In genomic region chr11:75157037-75157436, GRCm38 (mm10) we compare ENCODE assay signal across 11 mouse cellular contexts. TPM values are rescaled to one million over a fixed set of nuclear protein-coding genes. Genes with fewer than 3 reads are reported as not detected.
DNase-seq lines count a peak whose midpoint lies in the region; ATAC-seq and TF ChIP-seq lines count a peak whose summit lies in the region.
"Had no signal": no experiment of that assay in that cellular context is flagged by ENCODE, and none has a peak within 500 bp of the region (broad histone marks: within the 10 kb centered on the region; RNA-seq: fewer than 3 reads in every experiment).

No protein-coding gene starts in this region.

- H3K4me2 ChIP-seq in lung, postnatal 0 days (replicated peaks; ENCODE audit: low read depth, low read length), result no peak overlapping the region
- no peak overlapping the region for H3K4me2 ChIP-seq in hindbrain, embryonic 15.5 days
- no peak overlapping the region for H3K4me2 ChIP-seq in stomach, embryonic 14.5 days (replicated peaks; ENCODE audit: low read depth, low read length)
- H3K4me2 ChIP-seq: liver, embryonic 12.5 days; midbrain, embryonic 12.5 days had no signal

- TF ChIP-seq CTCF in gastrocnemius, adult 2 months (IDR thresholded peaks at IDR 0.05), result no peak
- TF ChIP-seq CTCF in lung, postnatal 0 days (IDR thresholded peaks at IDR 0.05), result no peak

- peak overlapping the region; percentile 92 for H3K27ac ChIP-seq in gastrocnemius, adult 2 months
- H3K27ac ChIP-seq in lung, postnatal 0 days (ENCODE audit: low read length), result 0 out of 2 replicates have a peak overlapping the region, but pooled peaks have one; percentile 35
- peak overlapping the region; percentile 25; the same call in 1 of the 2 replicates for H3K27ac ChIP-seq in hindbrain, embryonic 15.5 days (replicated peaks)
- H3K27ac ChIP-seq in stomach, embryonic 14.5 days (ENCODE audit: low read length), result peak overlapping the region; percentile 48; the same call in 1 of the 2 replicates
- H3K27ac ChIP-seq: liver, embryonic 12.5 days; midbrain, embryonic 12.5 days had no signal

- no peaks in the 10 kb centered on the region for H3K9me3 ChIP-seq in lung, postnatal 0 days (ENCODE audit: low read length)
- H3K9me3 ChIP-seq in hindbrain, embryonic 15.5 days, result no peaks in the 10 kb centered on the region
- no peaks in the 10 kb centered on the region for H3K9me3 ChIP-seq in stomach, embryonic 14.5 days (ENCODE audit: control insufficient read depth, low read depth, low read length)
- H3K9me3 ChIP-seq: liver, embryonic 12.5 days; midbrain, embryonic 12.5 days had no signal

- H3K36me3 ChIP-seq in lung, postnatal 0 days (ENCODE audit: insufficient read depth, low read length), result 0 out of 2 replicates have a peak, but pooled peaks cover 5% of the 10 kb centered on the region
- 0 out of 2 replicates have a peak, but pooled peaks cover 3% of the 10 kb centered on the region for H3K36me3 ChIP-seq in hindbrain, embryonic 15.5 days
- H3K36me3 ChIP-seq in stomach, embryonic 14.5 days (ENCODE audit: control insufficient read depth, insufficient read depth, low read length), result peaks cover 19% of the 10 kb centered on the region

- 36% methylated on average over 4 of the region's 4 CpGs for WGBS in lung, postnatal 0 days
- 57% methylated on average over 4 of the region's 4 CpGs for WGBS in hindbrain, embryonic 15.5 days
- WGBS in stomach, embryonic 14.5 days, result 48% methylated on average over 4 of the region's 4 CpGs

- intact Hi-C loops in gastrocnemius, adult 2 months (cut with DNase I), result no loop called here

- H3K4me1 ChIP-seq in lung, postnatal 0 days (ENCODE audit: insufficient read depth, low read depth, low read length), result peaks cover 15% of the 10 kb centered on the region; the same call in 1 of the 2 replicates
- no peaks in the 10 kb centered on the region for H3K4me1 ChIP-seq in hindbrain, embryonic 15.5 days (replicated peaks)
- peaks cover 50% of the 10 kb centered on the region; the same call in 1 of the 2 replicates for H3K4me1 ChIP-seq in stomach, embryonic 14.5 days (ENCODE audit: control insufficient read depth, insufficient read depth, low read length)
- H3K4me1 ChIP-seq: midbrain, embryonic 12.5 days had no signal

- no peaks in the 10 kb centered on the region for H3K27me3 ChIP-seq in lung, postnatal 0 days (replicated peaks; ENCODE audit: insufficient read depth, low read length)
- H3K27me3 ChIP-seq in hindbrain, embryonic 15.5 days, result no peaks in the 10 kb centered on the region
- no peaks in the 10 kb centered on the region for H3K27me3 ChIP-seq in stomach, embryonic 14.5 days (ENCODE audit: control insufficient read depth, insufficient read depth, low read length)
- H3K27me3 ChIP-seq: liver, embryonic 12.5 days; midbrain, embryonic 12.5 days had no signal

- peak; percentile 32 for DNase-seq in gastrocnemius, adult 2 months
- no peak for DNase-seq in gastrocnemius, postnatal 4 days (ENCODE audit: low spot score in 2 of 2)
- no peak for DNase-seq in lung, postnatal 0 days (ENCODE audit: low spot score)
- DNase-seq in lung, postnatal 36 days, result no peak
- no peak for DNase-seq in frontal cortex, postnatal 36 days (ENCODE audit: low spot score in 2 of 2)
- DNase-seq: forebrain, postnatal 0 days had no signal

- ATAC-seq in lung, postnatal 0 days, result no peak
- no peak for ATAC-seq in hindbrain, embryonic 15.5 days (ENCODE audit: low FRiP score, low read depth)
- no peak for ATAC-seq in stomach, embryonic 14.5 days (ENCODE audit: insufficient number of reproducible peaks, insufficient read depth, low FRiP score, low read depth)
- ATAC-seq in CD4-positive, CD25-positive, alpha-beta regulatory T cell, adult 4 months, result no peak
- ATAC-seq: forebrain, postnatal 0 days; liver, embryonic 12.5 days had no signal

- H3K9ac ChIP-seq in lung, postnatal 0 days (replicated peaks; ENCODE audit: low read depth), result no peak overlapping the region
- no peak overlapping the region for H3K9ac ChIP-seq in hindbrain, embryonic 15.5 days
- H3K9ac ChIP-seq in stomach, embryonic 14.5 days (replicated peaks; ENCODE audit: low read depth, low read length), result no peak overlapping the region
- H3K9ac ChIP-seq: forebrain, postnatal 0 days; liver, embryonic 12.5 days had no signal

- TF ChIP-seq EP300 in lung, postnatal 0 days (IDR thresholded peaks at IDR 0.05), result no peak

- no peak overlapping the region for H3K4me3 ChIP-seq in gastrocnemius, adult 2 months
- H3K4me3 ChIP-seq in lung, postnatal 0 days (ENCODE audit: low read depth, low read length), result no peak overlapping the region
- no peak overlapping the region for H3K4me3 ChIP-seq in hindbrain, embryonic 15.5 days
- H3K4me3 ChIP-seq in stomach, embryonic 14.5 days (ENCODE audit: low read depth, low read length), result no peak overlapping the region
- H3K4me3 ChIP-seq: liver, embryonic 12.5 days; midbrain, embryonic 12.5 days had no signal

RNA-seq across cellular contexts. Expression of gene Hic1, which starts 12.3 kb away (rescaled TPM):
- 1 to 10 TPM; 4.6 to 6.6 TPM for total RNA-seq in gastrocnemius, adult 2 months (2021)
- 10 to 100 TPM; 42.7 to 48.8 TPM for total RNA-seq in gastrocnemius, postnatal 4 days (2021)
- polyA plus RNA-seq in lung, postnatal 0 days (2015; fragmentation: Nextera tagmentation; extraction: Ambion mirVana), result 9.9 and 13.4 TPM in 2 replicates
- polyA plus RNA-seq in hindbrain, embryonic 15.5 days (2015; fragmentation: Nextera tagmentation; extraction: Ambion mirVana), result 4.2 and 4.8 TPM in 2 replicates
- 13.8 and 16.9 TPM in 2 replicates for polyA plus RNA-seq in stomach, embryonic 14.5 days (2014; fragmentation: Nextera tagmentation; extraction: Ambion mirVana)
- under 1 TPM in 1 of 2 experiments, not detected in 1; 0.36 TPM for polyA plus RNA-seq in CD4-positive, CD25-positive, alpha-beta regulatory T cell, adult 4 months (2017; shearing (Covaris generic))

RNA-seq across cellular contexts. Expression of gene Ovca2, which starts 21.6 kb away (rescaled TPM):
- 1 to 10 TPM; 2.5 to 3.6 TPM for total RNA-seq in gastrocnemius, adult 2 months (2021)
- total RNA-seq in gastrocnemius, postnatal 4 days (2021), result 1 to 10 TPM; 6.6 to 6.8 TPM
- polyA plus RNA-seq in lung, postnatal 0 days (2015; fragmentation: Nextera tagmentation; extraction: Ambion mirVana), result 19.7 and 22.0 TPM in 2 replicates
- polyA plus RNA-seq in hindbrain, embryonic 15.5 days (2015; fragmentation: Nextera tagmentation; extraction: Ambion mirVana), result 14.3 and 14.8 TPM in 2 replicates
- polyA plus RNA-seq in stomach, embryonic 14.5 days (2014; fragmentation: Nextera tagmentation; extraction: Ambion mirVana), result 26.7 and 29.1 TPM in 2 replicates
- polyA plus RNA-seq in CD4-positive, CD25-positive, alpha-beta regulatory T cell, adult 4 months (2017; shearing (Covaris generic)), result 10 to 100 TPM; 19.2 to 29.4 TPM

RNA-seq across cellular contexts. Expression of gene Dph1, which starts 34.0 kb away (rescaled TPM):
- total RNA-seq in gastrocnemius, adult 2 months (2021), result 1 to 10 TPM; 5.5 to 6.2 TPM
- 10 to 100 TPM in 1 of 2 experiments, 1 to 10 TPM in 1; 10.0 to 11.4 TPM for total RNA-seq in gastrocnemius, postnatal 4 days (2021)
- polyA plus RNA-seq in lung, postnatal 0 days (2015; fragmentation: Nextera tagmentation; extraction: Ambion mirVana), result 11.3 and 14.8 TPM in 2 replicates
- polyA plus RNA-seq in hindbrain, embryonic 15.5 days (2015; fragmentation: Nextera tagmentation; extraction: Ambion mirVana), result 14.0 and 15.9 TPM in 2 replicates
- polyA plus RNA-seq in stomach, embryonic 14.5 days (2014; fragmentation: Nextera tagmentation; extraction: Ambion mirVana), result 20.1 and 20.5 TPM in 2 replicates
- 10 to 100 TPM; 11.0 to 20.6 TPM for polyA plus RNA-seq in CD4-positive, CD25-positive, alpha-beta regulatory T cell, adult 4 months (2017; shearing (Covaris generic))

RNA-seq across cellular contexts. Expression of gene Rtn4rl1, which starts 36.5 kb away (rescaled TPM):
- total RNA-seq in gastrocnemius, adult 2 months (2021), result 1 to 10 TPM in 1 of 2 experiments, under 1 TPM in 1; 0.54 to 1.1 TPM
- 1 to 10 TPM; 4.2 to 5.0 TPM for total RNA-seq in gastrocnemius, postnatal 4 days (2021)
- polyA plus RNA-seq in lung, postnatal 0 days (2015; fragmentation: Nextera tagmentation; extraction: Ambion mirVana), result 3.6 and 4.3 TPM in 2 replicates
- 11.7 and 12.6 TPM in 2 replicates for polyA plus RNA-seq in hindbrain, embryonic 15.5 days (2015; fragmentation: Nextera tagmentation; extraction: Ambion mirVana)
- 0.88 and 1.7 TPM in 2 replicates for polyA plus RNA-seq in stomach, embryonic 14.5 days (2014; fragmentation: Nextera tagmentation; extraction: Ambion mirVana)
- 1 to 10 TPM; 1.5 to 1.8 TPM for polyA plus RNA-seq in CD4-positive, CD25-positive, alpha-beta regulatory T cell, adult 4 months (2017; shearing (Covaris generic))

Comparison
In these comparisons a context has a peak if more than half of its experiments do, and no peak if none do; other contexts are left out.
1. H3K27ac ChIP-seq: peak in every context shown above with its lines; median percentile 92 in gastrocnemius, adult 2 months; 48 in stomach, embryonic 14.5 days; 35 in lung, postnatal 0 days; 25 in hindbrain, embryonic 15.5 days.